Mouse (Mus musculus): ENCODE data around the gene Aplp1.

DNA sequence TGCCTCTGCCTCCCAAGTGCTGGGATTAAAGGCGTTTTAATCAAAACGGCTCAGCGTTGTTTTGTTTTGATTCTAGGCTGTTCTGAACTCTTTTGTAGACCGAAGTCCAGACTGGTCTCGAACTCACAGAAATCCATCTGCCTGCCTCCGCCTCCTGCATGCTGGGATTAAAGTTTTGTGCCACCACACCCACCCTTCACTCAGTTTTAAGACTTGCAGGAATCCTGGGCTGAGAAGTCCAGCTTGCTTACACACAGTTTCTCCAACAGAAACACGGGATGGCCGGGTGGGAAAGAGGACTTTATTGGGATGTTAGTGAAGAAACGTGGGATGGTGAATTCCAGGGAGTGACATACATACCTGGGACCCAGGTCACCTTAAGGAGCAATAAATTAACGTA, 10.6 kb downstream of the Aplp1 start:
- no peak for TF ChIP-seq CTCF (IDR thresholded peaks at IDR 0.05; ENCODE audit: control insufficient read depth, insufficient read depth, low read length)
- TF ChIP-seq POLR2A (IDR thresholded peaks at IDR 0.05; ENCODE audit: borderline replicate concordance, control insufficient read depth, low read depth, low read length) = no peak
